Mouse (Mus musculus) kidney, embryonic 16.5 days (tissue): Measurements from ENCODE around the gene Plod1. TPM values are rescaled to one million over a fixed set of nuclear protein-coding genes. Genes with fewer than 3 reads are reported as not detected.

Experiments used
- ATAC-seq: fragments of 200-750 bp; cut with Nextera tagmentation; 2 replicates; pipeline ENCODE4 v1.8.0; 2017; ENCODE audit warnings: moderate TSS enrichment; ENCODE audit not compliant: low FRiP score, low TSS enrichment
- H3K27ac ChIP-seq: fragments of 300-500 bp; sonication (generic); 2 replicates; pipeline ENCODE4 v1.5.1; 2014; ENCODE audit warnings: low read length
- H3K27me3 ChIP-seq: fragments of 300-500 bp; sonication (generic); 2 replicates; pipeline ENCODE4 v1.6.1; 2014; ENCODE audit warnings: low read length, control low read depth, mixed read lengths; ENCODE audit not compliant: insufficient read depth
- H3K36me3 ChIP-seq: fragments of 300-500 bp; sonication (generic); 2 replicates; pipeline ENCODE4 v1.6.1; 2014; ENCODE audit warnings: low read length, control low read depth, mixed read lengths; ENCODE audit not compliant: insufficient read depth
- H3K4me1 ChIP-seq: fragments of 300-500 bp; sonication (generic); 2 replicates; pipeline ENCODE4 v1.6.1; 2014; ENCODE audit warnings: low read length, control low read depth, mixed read lengths; ENCODE audit not compliant: insufficient read depth
- H3K4me2 ChIP-seq: fragments of 300-500 bp; sonication (generic); replicated peaks from 2 replicates; pipeline ENCODE4 v1.6.1; 2014; ENCODE audit warnings: low read depth, low read length
- H3K4me3 ChIP-seq: fragments of 300-500 bp; sonication (generic); 2 replicates; pipeline ENCODE4 v1.5.1; 2014; ENCODE audit warnings: mild to moderate bottlenecking, low read length
- H3K9ac ChIP-seq: fragments of 300-500 bp; sonication (generic); replicated peaks from 2 replicates; pipeline ENCODE4 v1.6.1; 2014; ENCODE audit warnings: low read length
- H3K9me3 ChIP-seq: fragments of 300-500 bp; sonication (generic); 2 replicates; pipeline ENCODE4 v1.6.1; 2016; ENCODE audit warnings: low read length, control low read depth
- WGBS: fragments of 180-500 bp; shearing (Covaris S2); extraction: QIAGEN DNeasy Blood & Tissue Kit; methylation state at CpG from one replicate; pipeline ENCODE4 v1.1.7; 2014; 5-methylcytosine and 5-hydroxymethylcytosine counted together
- polyA plus RNA-seq: library from polyadenylated mRNA; unstranded; fragments of >200 nt; fragmentation: Nextera tagmentation; extraction: Ambion mirVana; gene quantifications from 2 replicates; pipeline ENCODE4 v1.2.1, GENCODE M21; 2015

Plod1 gene
- polyA plus RNA-seq, 1 experiment from 2014 or later = 61.5 TPM

DNA sequence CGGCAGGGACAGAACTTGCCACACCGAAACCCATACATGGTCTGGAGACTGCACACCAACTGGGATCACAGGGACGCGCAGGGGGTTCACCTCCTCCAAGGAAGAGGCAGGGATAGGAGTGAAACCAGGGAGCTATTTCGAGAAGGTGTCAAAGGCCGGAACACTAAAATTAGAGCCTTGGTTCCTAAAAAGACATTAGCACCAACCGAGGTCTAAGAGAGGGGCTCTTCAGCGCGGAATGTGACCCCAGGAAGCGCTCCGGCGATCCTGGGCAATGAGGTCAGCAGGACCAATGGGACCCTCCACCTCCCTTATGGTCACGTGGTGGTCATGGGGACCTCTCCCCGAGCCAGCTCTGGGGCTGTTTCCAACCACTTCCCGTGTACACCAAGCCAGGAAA, 27.1 kb upstream of the Plod1 start:
- no peak overlapping the region for H3K4me2 ChIP-seq
- 76% methylated on average over 15 of the region's 15 CpGs for WGBS
- no peaks in the 10 kb centered on the region for H3K36me3 ChIP-seq
- H3K9me3 ChIP-seq = no peaks in the 10 kb centered on the region
- H3K4me1 ChIP-seq = no peaks in the 10 kb centered on the region
- no peak for ATAC-seq
- H3K27ac ChIP-seq = no peak overlapping the region
- H3K9ac ChIP-seq = no peak overlapping the region
- H3K27me3 ChIP-seq = no peaks in the 10 kb centered on the region
- H3K4me3 ChIP-seq = no peak overlapping the region

DNA sequence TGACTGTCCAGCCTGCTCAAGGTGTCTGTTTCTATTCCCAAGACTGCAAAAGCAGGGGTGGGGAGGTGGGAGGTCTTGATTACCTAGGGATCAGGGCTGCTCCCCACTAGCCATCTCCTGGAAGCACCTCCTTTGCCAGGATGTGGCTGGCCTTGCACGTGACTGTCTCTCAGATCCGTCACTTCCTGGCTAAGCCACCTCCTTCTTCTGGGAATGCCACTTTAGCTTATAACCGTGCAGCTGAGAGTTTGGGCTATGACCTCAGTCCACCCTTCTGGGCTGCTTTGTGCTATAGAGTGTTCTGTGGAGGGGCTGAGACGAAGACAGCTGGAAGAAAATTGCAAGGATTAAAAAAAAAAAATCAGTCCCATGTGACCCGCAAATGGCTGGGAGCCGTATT, 26.2 kb upstream of the Plod1 start:
- ATAC-seq = no peak
- no peak overlapping the region for H3K27ac ChIP-seq
- H3K4me2 ChIP-seq = no peak overlapping the region
- H3K36me3 ChIP-seq = no peaks in the 10 kb centered on the region
- 55% methylated on average over 6 of the region's 6 CpGs for WGBS
- no peaks in the 10 kb centered on the region for H3K9me3 ChIP-seq
- H3K4me1 ChIP-seq = no peaks in the 10 kb centered on the region
- no peaks in the 10 kb centered on the region for H3K27me3 ChIP-seq
- no peak overlapping the region for H3K4me3 ChIP-seq
- no peak overlapping the region for H3K9ac ChIP-seq

- no peak overlapping the region for H3K9ac ChIP-seq
- ATAC-seq = peak; percentile 75
- WGBS = 35% methylated on average over 6 of the region's 6 CpGs
These were observed 23.6 kb upstream of the Plod1 start for GRCm38 (mm10) chr4:147959881-147960831.

GRCm38 (mm10) chr4:147957141-147957540, 20.6 kb upstream of the Plod1 start:
- WGBS = 40% methylated on average over 11 of the region's 11 CpGs
- H3K4me2 ChIP-seq = no peak overlapping the region
- no peak overlapping the region for H3K4me3 ChIP-seq
- H3K4me1 ChIP-seq = no peaks in the 10 kb centered on the region
- ATAC-seq = no peak
- H3K27ac ChIP-seq = no peak overlapping the region
- H3K9ac ChIP-seq = no peak overlapping the region
- H3K9me3 ChIP-seq = no peaks in the 10 kb centered on the region
- no peaks in the 10 kb centered on the region for H3K27me3 ChIP-seq
- H3K36me3 ChIP-seq = no peaks in the 10 kb centered on the region

More at GRCm38 (mm10) chr4:147959881-147960831, 23.6 kb upstream of the Plod1 start:
- H3K36me3 ChIP-seq = no peaks in the 10 kb centered on the region
- H3K27ac ChIP-seq = no peak overlapping the region
- H3K9me3 ChIP-seq = no peaks in the 10 kb centered on the region
- H3K4me2 ChIP-seq = no peak overlapping the region
- H3K4me1 ChIP-seq = no peaks in the 10 kb centered on the region
- no peak overlapping the region for H3K4me3 ChIP-seq
- no peaks in the 10 kb centered on the region for H3K27me3 ChIP-seq

- 6% methylated on average over 4 of the region's 4 CpGs for WGBS
- H3K4me1 ChIP-seq = no peaks in the 10 kb centered on the region
- H3K4me3 ChIP-seq = no peak overlapping the region
- peaks cover 4% of the 10 kb centered on the region; the same call in 1 of the 2 replicates for H3K36me3 ChIP-seq
- H3K4me2 ChIP-seq = no peak overlapping the region
- H3K27me3 ChIP-seq = no peaks in the 10 kb centered on the region
- H3K27ac ChIP-seq = no peak overlapping the region
- H3K9me3 ChIP-seq = no peaks in the 10 kb centered on the region
- H3K9ac ChIP-seq = no peak overlapping the region
- no peak for ATAC-seq
These were observed 17.0 kb upstream of the Plod1 start for GRCm38 (mm10) chr4:147953590-147953989.

DNA sequence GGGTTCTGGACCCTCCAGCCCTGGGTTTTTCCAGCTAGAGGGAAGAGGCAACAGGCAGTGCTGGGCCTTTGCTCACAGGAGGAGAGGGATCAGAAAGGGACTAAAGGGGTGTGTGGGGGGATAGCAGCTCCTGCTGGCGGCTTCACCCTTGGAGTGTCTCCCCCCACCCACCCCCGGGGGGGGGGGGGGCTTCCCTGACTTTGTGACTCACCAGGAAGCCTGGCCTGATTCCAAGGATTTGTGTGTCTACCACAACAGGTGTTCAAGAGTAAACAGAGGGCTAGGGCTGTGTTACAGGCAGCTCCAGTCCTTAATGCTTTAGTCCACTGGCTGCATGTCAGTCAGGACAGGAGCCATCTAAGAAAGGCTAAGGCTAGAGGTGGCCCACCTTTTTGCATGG, 10.9 kb upstream of the Plod1 start:
- H3K9ac ChIP-seq = no peak overlapping the region
- no peaks in the 10 kb centered on the region for H3K9me3 ChIP-seq
- H3K4me1 ChIP-seq = peaks cover 8% of the 10 kb centered on the region
- no peak overlapping the region for H3K4me3 ChIP-seq
- no peak overlapping the region for H3K4me2 ChIP-seq
- 77% methylated on average over 2 of the region's 2 CpGs for WGBS
- H3K36me3 ChIP-seq = peaks cover 52% of the 10 kb centered on the region
- ATAC-seq = no peak
- H3K27me3 ChIP-seq = no peaks in the 10 kb centered on the region
- H3K27ac ChIP-seq = no peak overlapping the region

DNA sequence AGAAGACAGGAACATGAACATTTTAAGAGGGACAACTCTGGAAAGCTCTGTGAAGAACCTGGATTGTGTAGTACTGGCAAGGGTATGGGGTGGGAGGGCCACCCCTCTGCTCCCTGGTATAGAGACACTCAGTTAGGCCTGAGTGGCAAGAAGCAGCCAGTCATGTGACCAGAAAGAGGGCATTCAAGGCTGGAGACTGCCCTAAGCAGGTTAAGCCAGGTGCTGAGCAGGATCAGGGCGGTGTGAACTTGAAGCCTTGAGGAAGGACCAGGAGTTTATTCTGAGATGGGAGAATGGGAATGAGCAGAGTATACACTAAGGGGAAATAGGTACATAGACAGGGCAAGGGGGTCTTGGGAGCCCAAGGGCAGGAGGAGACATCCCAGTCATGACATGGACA, 6.4 kb upstream of the Plod1 start:
- H3K9me3 ChIP-seq = no peaks in the 10 kb centered on the region
- no peak for ATAC-seq
- peaks cover 42% of the 10 kb centered on the region for H3K4me1 ChIP-seq
- no peaks in the 10 kb centered on the region for H3K27me3 ChIP-seq
- no peak overlapping the region for H3K4me3 ChIP-seq
- peaks cover 45% of the 10 kb centered on the region for H3K36me3 ChIP-seq
- WGBS = 100% methylated on average over 1 of the region's 1 CpGs
- no peak overlapping the region for H3K27ac ChIP-seq
- H3K9ac ChIP-seq = no peak overlapping the region
- no peak overlapping the region; the same call in 1 of the 2 replicates for H3K4me2 ChIP-seq

GRCm38 (mm10) chr4:147941045-147942020, 4.8 kb upstream of the Plod1 start:
- Histone ChIP-seq H3K9ac (peak overlapping the region; percentile 89), H3K4me2 (peak overlapping the region; percentile 90), H3K4me1 (peaks cover 43% of the 10 kb centered on the region), H3K4me3 (peak overlapping the region; percentile 90), H3K36me3 (peaks cover 30% of the 10 kb centered on the region), H3K9me3 (no peaks in the 10 kb centered on the region), H3K27me3 (no peaks in the 10 kb centered on the region), H3K27ac (peak overlapping the region; percentile 72)
- WGBS = 6% methylated on average over 86 of the region's 88 CpGs
- ATAC-seq = peak; percentile 25

GRCm38 (mm10) chr4:147940576-147941044, 4.0 kb upstream of the Plod1 start, which contains the start of gene 2510039O18Rik:
2510039O18Rik (plus strand) TSS chr4:147940895.
- Histone ChIP-seq H3K27me3 (no peaks in the 10 kb centered on the region), H3K36me3 (peaks cover 22% of the 10 kb centered on the region), H3K4me2 (peak within 1 kb of the TSS; percentile 90), H3K9me3 (no peaks in the 10 kb centered on the region), H3K27ac (peak within 1 kb of the TSS; percentile 91), H3K9ac (peak within 1 kb of the TSS; percentile 89), H3K4me1 (peaks cover 46% of the 10 kb centered on the region), H3K4me3 (peak within 1 kb of the TSS; percentile 90)
- 1% methylated on average over 25 of the region's 35 CpGs for WGBS
- ATAC-seq = peak; percentile 70
